Mouse (Mus musculus): ENCODE measurements around the gene Trim67. TPM values are rescaled to one million over a fixed set of nuclear protein-coding genes. Genes with fewer than 3 reads are reported as not detected.

The Trim67 gene
- polyA plus RNA-seq, 1 experiment, result 0.09 TPM

DNA sequence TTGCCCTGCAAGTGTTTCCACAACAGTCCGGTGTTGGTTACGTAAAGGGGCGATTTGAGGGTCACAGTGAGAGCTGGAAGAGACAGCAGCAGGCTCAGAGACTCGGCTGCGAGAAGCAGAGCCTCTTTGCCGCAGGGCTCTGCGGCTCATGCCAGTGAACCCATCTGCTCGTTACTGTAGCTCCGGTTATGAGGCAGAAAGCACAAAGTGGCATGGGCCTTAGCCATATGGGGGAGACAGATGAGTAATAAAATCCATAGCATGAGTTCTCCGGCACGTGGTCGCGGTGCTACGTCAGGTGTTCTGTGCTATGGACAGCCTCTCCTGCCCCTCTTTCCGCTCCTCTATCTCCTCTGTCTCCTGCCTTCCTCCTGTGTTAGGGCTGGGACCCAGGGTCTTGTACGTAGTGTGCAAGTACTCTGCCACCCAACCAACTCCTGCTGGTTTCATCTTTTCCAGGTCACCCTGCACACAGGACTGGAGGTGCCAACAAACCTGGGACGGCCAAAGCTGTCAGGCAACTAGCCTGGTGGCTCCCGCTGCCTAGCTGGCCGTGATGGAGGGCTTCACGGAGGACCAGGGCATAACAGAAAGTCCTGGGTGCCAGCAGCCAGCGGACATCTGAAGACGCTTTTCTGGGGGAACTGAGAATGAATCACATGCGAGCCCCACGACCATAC lies 35.8 kb downstream of the Trim67 start:
- Histone ChIP-seq H3K36me3 (replicated peaks; ENCODE audit: low read length) (no peaks in the 10 kb centered on the region), H3K4me3 (replicated peaks) (no peak overlapping the region), H3K4me1 (peaks cover 30% of the 10 kb centered on the region), H3K27me3 (replicated peaks) (peaks cover 81% of the 10 kb centered on the region), H3K9me3 (peaks cover 11% of the 10 kb centered on the region)
- no peak for TF ChIP-seq GATA1 (IDR thresholded peaks at IDR 0.05; ENCODE audit: borderline replicate concordance, low read length)
- no peak for TF ChIP-seq FLI1 (IDR thresholded peaks at IDR 0.05; ENCODE audit: low read length)

DNA sequence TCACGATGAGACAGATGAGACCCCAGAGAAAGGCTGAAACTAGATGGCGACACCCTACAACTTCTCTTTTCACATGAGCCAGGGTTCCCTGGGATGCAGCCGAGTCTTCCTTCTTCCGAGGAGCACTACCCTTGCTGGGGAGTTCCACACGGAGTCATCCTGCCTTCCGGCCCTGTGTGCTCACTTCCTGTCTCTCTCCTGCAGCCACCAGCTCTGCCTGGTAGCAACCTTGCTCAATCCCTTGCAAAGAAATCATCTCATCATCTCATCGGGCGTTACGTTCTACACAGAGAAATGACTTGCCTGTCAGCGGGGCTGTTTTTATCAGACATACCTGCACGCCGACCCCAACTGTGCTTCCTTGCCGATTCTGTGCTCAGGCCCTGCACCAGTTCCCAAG lies 37.2 kb downstream of the Trim67 start:
- Histone ChIP-seq H3K27me3 (replicated peaks) (peaks cover 78% of the 10 kb centered on the region), H3K36me3 (replicated peaks; ENCODE audit: low read length) (no peaks in the 10 kb centered on the region), H3K9me3 (no peaks in the 10 kb centered on the region), H3K4me1 (peaks cover 36% of the 10 kb centered on the region), H3K4me3 (replicated peaks) (no peak overlapping the region)
- TF ChIP-seq FLI1 (IDR thresholded peaks at IDR 0.05; ENCODE audit: low read length) (no peak), GATA1 (IDR thresholded peaks at IDR 0.05; ENCODE audit: borderline replicate concordance, low read length) (no peak)

DNA sequence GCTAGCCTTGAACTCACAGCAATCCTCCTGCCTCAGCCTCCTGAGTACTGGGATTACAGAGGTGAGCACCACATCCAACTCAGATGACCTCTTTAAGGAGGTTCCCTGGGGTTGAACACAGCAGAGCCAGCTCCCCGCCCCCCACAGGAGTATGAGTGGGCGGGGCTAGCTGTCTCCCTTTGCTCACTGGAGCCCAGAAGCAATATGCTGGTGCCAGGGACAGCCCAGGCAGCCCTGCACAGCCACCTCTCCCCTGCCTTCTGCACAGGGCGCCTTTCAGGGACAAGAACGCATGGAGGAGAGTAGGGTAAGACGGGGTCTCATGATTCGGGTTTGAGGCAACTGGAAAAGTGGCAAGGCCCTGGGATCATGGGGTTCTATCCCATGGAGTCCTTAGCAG lies 38.6 kb downstream of the Trim67 start:
- Histone ChIP-seq H3K27me3 (replicated peaks) (peaks cover 69% of the 10 kb centered on the region), H3K4me1 (peaks cover 34% of the 10 kb centered on the region), H3K36me3 (replicated peaks; ENCODE audit: low read length) (no peaks in the 10 kb centered on the region), H3K9me3 (no peaks in the 10 kb centered on the region), H3K4me3 (replicated peaks) (no peak overlapping the region)
- TF ChIP-seq FLI1 (IDR thresholded peaks at IDR 0.05; ENCODE audit: low read length), result no peak
- TF ChIP-seq GATA1 (IDR thresholded peaks at IDR 0.05; ENCODE audit: borderline replicate concordance, low read length), result no peak

DNA sequence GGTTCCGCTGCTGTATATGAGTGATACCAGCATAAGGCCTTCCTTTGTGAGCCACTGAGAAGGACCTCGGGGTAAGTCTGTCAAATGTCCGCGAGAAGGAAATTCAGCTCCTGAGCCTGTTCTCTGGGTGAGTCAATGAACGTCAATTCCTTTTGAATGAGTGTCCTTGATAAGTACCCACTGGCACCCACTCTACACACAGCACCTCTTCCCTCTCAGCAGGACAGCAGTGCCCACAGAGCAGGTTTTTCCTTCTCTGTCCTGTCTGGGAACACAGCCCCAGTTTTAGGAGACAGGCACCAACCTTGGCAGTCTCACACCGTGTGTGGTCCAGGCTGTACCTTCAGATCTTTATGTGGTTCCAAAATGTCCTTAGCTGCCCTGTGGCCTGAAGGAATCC lies 39.0 kb downstream of the Trim67 start:
- peaks cover 65% of the 10 kb centered on the region for H3K27me3 ChIP-seq (replicated peaks)
- no peaks in the 10 kb centered on the region for H3K9me3 ChIP-seq
- TF ChIP-seq GATA1 (IDR thresholded peaks at IDR 0.05; ENCODE audit: borderline replicate concordance, low read length), result no peak
- TF ChIP-seq FLI1 (IDR thresholded peaks at IDR 0.05; ENCODE audit: low read length), result no peak
- no peak overlapping the region for H3K4me3 ChIP-seq (replicated peaks)
- no peaks in the 10 kb centered on the region for H3K36me3 ChIP-seq (replicated peaks; ENCODE audit: low read length)
- H3K4me1 ChIP-seq, result peaks cover 31% of the 10 kb centered on the region

DNA sequence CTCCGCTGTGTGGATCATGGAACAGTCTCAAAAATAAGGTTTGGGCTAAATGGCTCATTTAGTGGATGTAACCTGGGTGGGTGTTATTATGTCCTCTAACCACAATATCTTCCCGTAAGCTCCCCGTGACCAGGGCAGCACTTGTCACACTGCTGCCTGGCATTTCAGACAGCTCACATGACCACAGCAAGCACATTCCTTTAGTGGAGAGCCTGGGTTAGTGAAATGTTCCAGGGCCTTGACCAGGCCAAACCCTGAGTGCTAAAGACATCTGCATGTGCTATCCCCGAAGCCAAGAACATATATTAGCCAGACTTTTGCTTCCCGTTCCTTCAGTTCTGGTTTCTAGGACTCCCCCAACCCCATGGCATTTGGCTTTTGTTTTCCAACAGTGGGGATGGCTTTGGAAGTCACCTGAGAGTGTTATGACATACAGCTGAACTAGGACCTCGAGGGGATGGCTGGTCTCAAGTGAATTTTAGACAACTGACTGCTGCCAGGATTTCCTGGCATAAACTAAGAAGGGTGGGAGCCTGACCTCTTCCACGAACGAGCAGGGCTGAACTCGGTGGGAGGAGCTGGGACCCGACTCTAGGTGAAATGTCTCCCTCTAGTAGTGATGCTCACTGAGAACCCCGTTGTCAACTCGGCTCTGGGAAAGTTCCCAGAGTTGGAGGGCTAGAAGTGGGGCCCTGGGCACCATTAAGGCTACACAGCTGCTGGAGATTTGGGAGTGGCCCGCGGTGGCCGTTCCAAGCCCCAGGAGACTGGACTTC lies 40.7 kb downstream of the Trim67 start:
- TF ChIP-seq FLI1 (IDR thresholded peaks at IDR 0.05; ENCODE audit: low read length), result no peak
- no peak for TF ChIP-seq GATA1 (IDR thresholded peaks at IDR 0.05; ENCODE audit: borderline replicate concordance, low read length)
- H3K4me1 ChIP-seq, result peaks cover 39% of the 10 kb centered on the region
- peaks cover 50% of the 10 kb centered on the region for H3K27me3 ChIP-seq (replicated peaks)
- H3K36me3 ChIP-seq (replicated peaks; ENCODE audit: low read length), result peaks cover 12% of the 10 kb centered on the region
- H3K4me3 ChIP-seq (replicated peaks), result no peak overlapping the region
- no peaks in the 10 kb centered on the region for H3K9me3 ChIP-seq

DNA sequence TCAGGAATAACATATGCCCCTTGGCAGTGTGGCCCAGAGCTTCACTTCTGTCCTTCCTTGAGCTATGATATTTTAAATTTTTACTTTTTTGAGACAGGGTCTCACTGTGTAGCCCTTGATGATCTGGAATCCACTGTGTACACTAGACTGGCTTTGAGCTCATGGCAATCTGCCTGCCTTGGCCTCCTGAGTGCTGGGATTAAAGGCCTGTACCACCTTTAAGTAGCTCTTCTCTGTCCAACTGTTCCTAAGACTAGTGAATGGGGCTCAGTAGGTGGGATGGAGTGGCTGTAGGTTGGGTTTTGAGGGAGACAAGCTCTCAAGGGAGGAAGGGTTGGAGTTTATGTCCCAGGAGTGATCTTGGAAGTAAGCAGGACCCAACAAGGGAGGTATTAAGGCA lies 43.0 kb downstream of the Trim67 start:
- TF ChIP-seq FLI1 (IDR thresholded peaks at IDR 0.05; ENCODE audit: low read length), result no peak
- TF ChIP-seq GATA1 (IDR thresholded peaks at IDR 0.05; ENCODE audit: borderline replicate concordance, low read length), result no peak
- H3K4me3 ChIP-seq (replicated peaks), result no peak overlapping the region
- peaks cover 30% of the 10 kb centered on the region for H3K4me1 ChIP-seq
- H3K36me3 ChIP-seq (replicated peaks; ENCODE audit: low read length), result peaks cover 34% of the 10 kb centered on the region
- peaks cover 30% of the 10 kb centered on the region for H3K27me3 ChIP-seq (replicated peaks)
- H3K9me3 ChIP-seq, result no peaks in the 10 kb centered on the region

DNA sequence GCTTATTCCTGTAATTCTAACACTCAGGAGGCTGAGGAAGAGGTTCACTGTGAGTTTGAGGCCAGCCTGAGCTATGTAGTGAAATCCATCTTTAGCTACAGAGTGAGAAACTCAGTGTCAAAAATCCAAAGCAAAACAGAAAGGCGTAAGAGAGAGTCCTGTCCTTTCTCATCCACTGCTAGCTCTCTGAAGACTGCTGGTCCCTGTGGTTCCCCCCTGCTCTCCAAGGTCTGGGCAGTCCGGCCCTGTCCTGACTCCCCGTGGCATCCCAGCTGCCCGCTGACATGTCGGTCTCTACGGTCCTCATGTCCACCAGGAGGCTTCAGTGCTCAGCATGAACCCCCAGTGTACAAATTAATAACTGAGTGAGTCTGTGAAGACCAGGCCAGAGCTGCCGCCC lies 43.4 kb downstream of the Trim67 start:
- peaks cover 30% of the 10 kb centered on the region for H3K4me1 ChIP-seq

DNA sequence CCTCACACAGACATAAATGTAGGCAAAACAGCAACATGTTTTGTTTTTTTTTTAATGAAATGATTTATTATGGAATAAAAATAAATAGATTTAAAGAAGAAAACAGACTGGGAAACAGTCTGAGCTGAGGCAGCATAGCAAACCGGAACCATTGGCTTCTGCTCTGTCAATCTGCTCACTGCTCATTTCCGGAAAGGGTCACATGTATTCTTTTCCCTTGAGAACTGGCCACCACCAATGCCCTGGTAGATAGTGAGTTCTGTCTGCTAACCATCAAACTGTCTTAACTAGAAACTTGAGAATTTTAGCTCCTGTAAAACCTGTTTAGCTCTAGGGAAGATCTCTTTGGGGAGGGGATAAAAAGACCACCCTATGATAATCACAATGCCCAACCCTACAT lies 44.0 kb downstream of the Trim67 start:
- H3K27me3 ChIP-seq (replicated peaks), result peaks cover 24% of the 10 kb centered on the region
- no peaks in the 10 kb centered on the region for H3K9me3 ChIP-seq
- peaks cover 44% of the 10 kb centered on the region for H3K36me3 ChIP-seq (replicated peaks; ENCODE audit: low read length)
- H3K4me3 ChIP-seq (replicated peaks), result no peak overlapping the region
- peaks cover 26% of the 10 kb centered on the region for H3K4me1 ChIP-seq
- TF ChIP-seq GATA1 (IDR thresholded peaks at IDR 0.05; ENCODE audit: borderline replicate concordance, low read length) (no peak), FLI1 (IDR thresholded peaks at IDR 0.05; ENCODE audit: low read length) (no peak)

More for the DNA sequence above, 43.4 kb downstream of the Trim67 start:
- TF ChIP-seq GATA1 (IDR thresholded peaks at IDR 0.05; ENCODE audit: borderline replicate concordance, low read length) (no peak), FLI1 (IDR thresholded peaks at IDR 0.05; ENCODE audit: low read length) (no peak)
- Histone ChIP-seq H3K9me3 (no peaks in the 10 kb centered on the region), H3K4me3 (replicated peaks) (no peak overlapping the region), H3K36me3 (replicated peaks; ENCODE audit: low read length) (peaks cover 38% of the 10 kb centered on the region), H3K27me3 (replicated peaks) (peaks cover 30% of the 10 kb centered on the region)

DNA sequence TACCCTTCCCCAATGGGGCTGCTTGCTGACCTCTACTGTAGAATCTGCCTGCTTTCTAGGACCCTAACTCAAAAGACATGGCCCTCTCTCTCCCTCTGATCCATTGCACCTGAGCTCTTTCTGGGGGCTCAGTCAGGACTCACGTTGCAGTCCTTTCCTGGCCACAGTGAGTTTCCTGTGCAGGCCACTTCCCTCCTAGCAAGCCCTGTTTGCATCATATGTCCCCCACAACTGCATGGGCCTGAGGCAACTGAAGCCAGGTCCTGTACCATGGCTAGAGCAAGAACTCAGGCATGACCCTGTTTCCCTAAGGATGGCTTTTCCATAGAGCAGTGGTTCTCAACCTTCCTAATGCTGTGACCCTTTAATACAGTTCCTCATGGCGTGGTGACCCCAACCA lies 45.1 kb downstream of the Trim67 start:
- Histone ChIP-seq H3K4me1 (peaks cover 31% of the 10 kb centered on the region), H3K36me3 (replicated peaks; ENCODE audit: low read length) (peaks cover 53% of the 10 kb centered on the region), H3K4me3 (replicated peaks) (no peak overlapping the region), H3K27me3 (replicated peaks) (peaks cover 13% of the 10 kb centered on the region), H3K9me3 (no peaks in the 10 kb centered on the region)
- TF ChIP-seq FLI1 (IDR thresholded peaks at IDR 0.05; ENCODE audit: low read length) (no peak), GATA1 (IDR thresholded peaks at IDR 0.05; ENCODE audit: borderline replicate concordance, low read length) (no peak)

DNA sequence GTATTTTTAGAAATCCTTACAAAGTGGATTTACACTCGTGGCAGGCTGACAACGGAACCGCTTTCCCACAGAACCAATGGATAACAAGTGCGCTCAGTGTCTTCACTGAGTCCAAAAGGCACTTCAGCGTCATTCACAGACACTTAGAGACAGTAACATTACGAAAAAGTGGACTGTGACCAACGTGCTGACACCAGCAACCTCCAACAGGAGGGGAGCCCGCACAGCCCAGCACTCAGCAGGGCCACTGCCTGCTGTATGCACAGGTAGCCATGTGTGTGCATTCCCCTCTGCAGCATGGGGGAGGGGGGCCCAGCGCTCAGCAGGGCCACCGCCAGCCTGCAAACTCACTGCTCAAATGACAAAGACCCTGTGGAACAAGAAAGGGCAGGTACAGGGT lies 46.5 kb downstream of the Trim67 start:
- TF ChIP-seq FLI1 (IDR thresholded peaks at IDR 0.05; ENCODE audit: low read length) (no peak), GATA1 (IDR thresholded peaks at IDR 0.05; ENCODE audit: borderline replicate concordance, low read length) (no peak)
- Histone ChIP-seq H3K4me1 (peaks cover 34% of the 10 kb centered on the region), H3K9me3 (no peaks in the 10 kb centered on the region), H3K36me3 (replicated peaks; ENCODE audit: low read length) (peaks cover 66% of the 10 kb centered on the region), H3K27me3 (replicated peaks) (no peaks in the 10 kb centered on the region), H3K4me3 (replicated peaks) (no peak overlapping the region)

Data from megakaryocyte, embryonic 14.5 days (primary cell).